Comparison of ENCODE assay signal across 8 mouse cellular contexts in genomic region chr4:138107441-138108409, GRCm38 (mm10).
A peak's percentile ranks its signal among the peaks of the same experiment; 100 is the strongest.
DNase-seq lines count a peak whose midpoint lies in the region; ATAC-seq and TF ChIP-seq lines count a peak whose summit lies in the region.

No protein-coding gene starts in this region.

- no peak overlapping the region for H3K9ac ChIP-seq in forebrain, postnatal 0 days
- H3K9ac ChIP-seq in intestine, embryonic 16.5 days (ENCODE audit: low read depth, low read length): no peak overlapping the region
- no peak overlapping the region for H3K9ac ChIP-seq in limb, embryonic 11.5 days (ENCODE audit: low read length)

- H3K27ac ChIP-seq in forebrain, postnatal 0 days (ENCODE audit: low read depth, low read length): no peak overlapping the region
- no peak overlapping the region for H3K27ac ChIP-seq in intestine, embryonic 16.5 days (ENCODE audit: low read length)
- H3K27ac ChIP-seq in limb, embryonic 11.5 days (replicated peaks; ENCODE audit: low read depth, low read length): no peak overlapping the region

- DNase-seq in urinary bladder, postnatal 36 days (ENCODE audit: low spot score in 2 of 2): peak; percentile 43 to 44
- DNase-seq in urinary bladder, postnatal 10 days (ENCODE audit: low spot score): no peak
- peak; percentile 56 for DNase-seq in c-Kit-positive CD71-negative TER-119-negative erythroid progenitor cells, embryonic 14.5 days (ENCODE audit: low read depth)
- peak; percentile 87 for DNase-seq in forebrain, postnatal 0 days
- peak; percentile 51 for DNase-seq in limb, embryonic 11.5 days (ENCODE audit: low spot score)
- DNase-seq in neural tube, embryonic 10.5 days (ENCODE audit: extremely low spot score, low spot score): peak; percentile 18
- peak; percentile 58 for DNase-seq in thymus, postnatal 14 days

- H3K4me2 ChIP-seq in forebrain, postnatal 0 days (ENCODE audit: low read depth): no peak overlapping the region
- H3K4me2 ChIP-seq in intestine, embryonic 16.5 days (ENCODE audit: low read depth, low read length): no peak overlapping the region
- H3K4me2 ChIP-seq in limb, embryonic 11.5 days (ENCODE audit: low read depth, severe bottlenecking): no peak overlapping the region

- H3K4me3 ChIP-seq in forebrain, postnatal 0 days (ENCODE audit: low read depth, low read length): no peak overlapping the region
- no peak overlapping the region for H3K4me3 ChIP-seq in intestine, embryonic 16.5 days (ENCODE audit: low read length)
- H3K4me3 ChIP-seq in limb, embryonic 11.5 days (ENCODE audit: low read depth, low read length): no peak overlapping the region

- peaks cover 47% of the 10 kb centered on the region for H3K36me3 ChIP-seq in forebrain, postnatal 0 days (ENCODE audit: insufficient read depth)
- peaks cover 13% of the 10 kb centered on the region for H3K36me3 ChIP-seq in intestine, embryonic 16.5 days (ENCODE audit: control insufficient read depth, insufficient read depth, low read length)
- H3K36me3 ChIP-seq in limb, embryonic 11.5 days (ENCODE audit: control insufficient read depth, insufficient read depth, low read length): peaks cover 23% of the 10 kb centered on the region; the same call in 1 of the 2 replicates

- H3K27me3 ChIP-seq in forebrain, postnatal 0 days (ENCODE audit: insufficient read depth, low read length): no peaks in the 10 kb centered on the region
- H3K27me3 ChIP-seq in intestine, embryonic 16.5 days (replicated peaks; ENCODE audit: control insufficient read depth, insufficient read depth, low read length): no peaks in the 10 kb centered on the region
- H3K27me3 ChIP-seq in limb, embryonic 11.5 days (ENCODE audit: control insufficient read depth, insufficient read depth, low read length): no peaks in the 10 kb centered on the region

- peak; percentile 90 for TF ChIP-seq CTCF in forebrain, postnatal 0 days (IDR thresholded peaks at IDR 0.05; ENCODE audit: low read depth)

- peak; percentile 86 for ATAC-seq in forebrain, postnatal 0 days
- peak; percentile 59; the same call in 1 of the 2 replicates for ATAC-seq in intestine, embryonic 16.5 days
- no peak for ATAC-seq in limb, embryonic 11.5 days (ENCODE audit: insufficient number of reproducible peaks, low FRiP score, low TSS enrichment, low read depth)

- no peaks in the 10 kb centered on the region for H3K4me1 ChIP-seq in forebrain, postnatal 0 days (ENCODE audit: insufficient read depth)
- no peaks in the 10 kb centered on the region for H3K4me1 ChIP-seq in intestine, embryonic 16.5 days (ENCODE audit: control insufficient read depth, insufficient read depth, low read length)
- no peaks in the 10 kb centered on the region for H3K4me1 ChIP-seq in limb, embryonic 11.5 days (ENCODE audit: control insufficient read depth, insufficient read depth, low read length)

- 85% methylated on average over 7 of the region's 7 CpGs for WGBS in forebrain, postnatal 0 days
- WGBS in intestine, embryonic 16.5 days: 84% methylated on average over 7 of the region's 7 CpGs
- WGBS in limb, embryonic 11.5 days: 91% methylated on average over 7 of the region's 7 CpGs

- H3K9me3 ChIP-seq in forebrain, postnatal 0 days (ENCODE audit: low read length): no peaks in the 10 kb centered on the region
- no peaks in the 10 kb centered on the region for H3K9me3 ChIP-seq in intestine, embryonic 16.5 days (ENCODE audit: control insufficient read depth, low read length)
- H3K9me3 ChIP-seq in limb, embryonic 11.5 days (ENCODE audit: control insufficient read depth, low read length): no peaks in the 10 kb centered on the region
